Comparison of ENCODE assay signal across 8 mouse cellular contexts in genomic region chr3:93547749-93548540, GRCm38 (mm10). TPM values are rescaled to one million over a fixed set of nuclear protein-coding genes. Genes with fewer than 3 reads are reported as not detected.
DNase-seq lines count a peak whose midpoint lies in the region; ATAC-seq lines count a peak whose summit lies in the region.

No protein-coding gene starts in this region.

- peak; percentile 20 to 28 for DNase-seq in cerebellum, postnatal 14 days
- DNase-seq in cerebellum, adult 8-10 months, result no peak
- DNase-seq in CD4-positive, CD25-positive, alpha-beta regulatory T cell, adult 2 months (ENCODE audit: low read depth, low spot score), result peak; percentile 83
- DNase-seq in induced T-regulatory cell, adult 2 months (ENCODE audit: low read depth), result peak; percentile 91
- DNase-seq in kidney, postnatal 36 days, result peak; percentile 64 to 74
- DNase-seq in layer of hippocampus, postnatal 36 days, result no peak
- DNase-seq in left cerebral cortex, adult 18-20 months (ENCODE audit: low spot score in 2 of 2), result no peak

- ATAC-seq in granulocyte monocyte progenitor cell, adult 5-6 weeks (replicated peaks; ENCODE audit: poor library complexity, severe bottlenecking), result no peak

RNA-seq across cellular contexts. Expression of gene S100a10, which starts 6.9 kb away (rescaled TPM):
- 10 to 100 TPM; 16.7 to 20.6 TPM for total RNA-seq in layer of hippocampus, postnatal 36 days (2021)
- total RNA-seq in left cerebral cortex, adult 18-20 months (2021), result 10 to 100 TPM; 47.3 to 49.9 TPM
- 146 and 257 TPM in 2 replicates for total RNA-seq in granulocyte monocyte progenitor cell, adult 5-6 weeks (2014; fragmentation: Nextera tagmentation)
- total RNA-seq in granulocyte monocyte progenitor cell, adult 5-6 weeks (2017), result 203 and 212 TPM in 2 replicates

RNA-seq across cellular contexts. Expression of gene S100a11, which starts 27.7 kb away (rescaled TPM):
- 1 to 10 TPM; 3.8 to 8.2 TPM for total RNA-seq in layer of hippocampus, postnatal 36 days (2021)
- total RNA-seq in left cerebral cortex, adult 18-20 months (2021), result 10 to 100 TPM in 1 of 2 experiments, 1 to 10 TPM in 1; 7.2 to 14.6 TPM
- 1,372 and 1,648 TPM in 2 replicates for total RNA-seq in granulocyte monocyte progenitor cell, adult 5-6 weeks (2014; fragmentation: Nextera tagmentation)
- total RNA-seq in granulocyte monocyte progenitor cell, adult 5-6 weeks (2017), result 77.7 and 97.8 TPM in 2 replicates

Comparison
In these comparisons a context has a peak if more than half of its experiments do, and no peak if none do; other contexts are left out.
1. DNase-seq: peak in cerebellum, postnatal 14 days (2 of 2), CD4-positive, CD25-positive, alpha-beta regulatory T cell, adult 2 months (single experiment), induced T-regulatory cell, adult 2 months (single experiment) and kidney, postnatal 36 days (2 of 2); none in cerebellum, adult 8-10 months (single experiment), layer of hippocampus, postnatal 36 days (0 of 2) and left cerebral cortex, adult 18-20 months (0 of 2).
2. RNA of gene S100a11, which starts 27.7 kb away (total RNA-seq): 77.7 to 1,648 TPM in granulocyte monocyte progenitor cell, adult 5-6 weeks; 7.2 to 14.6 TPM in left cerebral cortex, adult 18-20 months and 3.8 to 8.2 TPM in layer of hippocampus, postnatal 36 days; every median in the first group is over 4 times any median in the second.